Mouse (Mus musculus): ENCODE results near the gene Aimp2. TPM values are rescaled to one million over a fixed set of nuclear protein-coding genes. Genes with fewer than 3 reads are reported as not detected.

The Aimp2 gene
- 10 to 100 TPM in 1 of 2 experiments, 1 to 10 TPM in 1; 9.5 to 11.9 TPM for total RNA-seq (2023)

DNA sequence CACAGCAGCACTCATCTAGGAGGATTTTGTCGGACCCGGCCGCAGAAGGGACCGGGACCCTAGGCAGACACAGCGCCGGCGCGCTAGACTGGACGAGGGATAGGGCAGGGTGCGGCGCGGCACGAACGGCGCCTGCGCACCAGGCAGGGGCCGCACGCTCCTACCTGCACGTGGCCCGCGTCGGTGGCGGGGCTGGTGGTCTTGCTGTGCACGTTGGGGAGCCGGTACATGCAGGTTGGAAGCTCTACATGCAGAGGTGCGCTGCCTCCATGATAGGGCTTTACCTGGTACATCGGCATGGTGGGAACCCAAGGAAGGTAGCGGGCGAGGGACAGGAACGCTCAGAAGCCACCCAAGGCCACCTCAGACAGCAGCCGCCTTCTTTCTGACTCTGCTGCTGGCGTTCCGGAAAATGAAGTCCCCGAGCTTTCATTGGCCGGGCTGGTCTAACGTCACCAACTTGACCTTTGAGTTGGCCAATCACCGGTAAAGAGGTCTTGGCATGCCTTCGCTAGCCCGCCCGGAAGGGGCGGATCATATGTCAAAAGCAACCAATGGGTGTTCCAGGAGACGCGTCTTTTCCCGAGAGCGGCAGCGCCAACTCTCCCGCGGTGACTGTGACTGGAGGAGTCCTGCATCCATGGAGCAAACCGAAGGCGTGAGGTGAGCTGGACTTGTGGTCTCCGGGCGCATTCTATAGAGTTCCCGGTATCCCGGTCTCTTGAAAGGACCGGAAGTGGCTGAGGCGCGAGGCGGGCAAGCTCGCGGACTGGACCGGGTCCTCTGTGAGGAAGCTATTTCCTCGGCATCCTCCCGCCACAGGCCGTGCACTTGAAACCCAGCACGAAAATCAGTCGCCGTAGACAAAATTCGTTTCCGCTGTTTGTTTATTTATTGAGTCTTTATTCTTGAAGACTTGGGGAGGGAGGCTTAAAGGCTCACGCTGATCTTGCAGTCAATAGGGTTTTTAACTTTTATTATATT is at the start of gene Aimp2, which contains the start of gene Pms2:
Gene Aimp2, minus strand, starts transcription at position 431 of the 984 bp plus-strand sequence.
Gene Pms2, plus strand, starts transcription at position 548 of the 984 bp plus-strand sequence.

DNA sequence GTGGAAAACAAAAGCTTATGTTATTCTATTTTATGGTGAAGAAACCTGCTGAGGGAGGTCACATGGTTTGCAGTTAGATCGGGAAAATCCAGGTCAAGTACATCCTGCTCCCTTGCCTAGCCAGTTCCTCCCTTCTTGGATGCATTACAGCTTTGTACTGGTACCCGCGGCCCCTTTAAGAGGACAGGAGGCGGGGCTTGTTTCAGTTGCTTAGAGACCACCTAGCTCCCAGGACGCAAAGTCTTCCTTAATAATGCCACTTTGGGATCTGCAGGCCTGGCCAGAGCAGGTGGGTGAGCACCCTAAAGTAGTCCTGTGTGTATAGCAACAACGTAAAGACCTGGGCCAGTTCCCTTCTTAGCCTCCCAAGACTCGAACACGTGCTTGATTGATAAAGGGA is 23.2 kb upstream of the Aimp2 start, which contains the start of gene Rsph10b:
Gene Rsph10b, plus strand, starts transcription at position 205 of the 400 bp plus-strand sequence.

DNA sequence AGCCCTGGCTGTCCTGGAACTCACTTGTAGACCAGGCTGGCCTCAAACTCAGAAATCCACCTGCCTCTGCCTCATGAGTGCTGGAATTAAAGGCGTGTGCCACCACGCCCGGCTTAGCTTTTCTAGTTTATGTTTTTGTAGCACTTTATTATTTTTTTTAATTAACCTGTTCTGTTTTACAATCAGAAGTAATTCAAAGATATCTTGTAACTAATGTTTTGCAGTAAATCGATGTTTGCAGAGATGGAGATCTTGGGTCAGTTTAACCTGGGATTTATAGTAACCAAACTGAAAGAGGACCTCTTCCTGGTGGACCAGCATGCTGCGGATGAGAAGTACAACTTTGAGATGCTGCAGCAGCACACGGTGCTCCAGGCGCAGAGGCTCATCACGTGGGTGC is 18.2 kb upstream of the Aimp2 start, which contains the start of gene Gm42421:
Gene Gm42421, plus strand, starts transcription at position 301 of the 400 bp plus-strand sequence.

DNA sequence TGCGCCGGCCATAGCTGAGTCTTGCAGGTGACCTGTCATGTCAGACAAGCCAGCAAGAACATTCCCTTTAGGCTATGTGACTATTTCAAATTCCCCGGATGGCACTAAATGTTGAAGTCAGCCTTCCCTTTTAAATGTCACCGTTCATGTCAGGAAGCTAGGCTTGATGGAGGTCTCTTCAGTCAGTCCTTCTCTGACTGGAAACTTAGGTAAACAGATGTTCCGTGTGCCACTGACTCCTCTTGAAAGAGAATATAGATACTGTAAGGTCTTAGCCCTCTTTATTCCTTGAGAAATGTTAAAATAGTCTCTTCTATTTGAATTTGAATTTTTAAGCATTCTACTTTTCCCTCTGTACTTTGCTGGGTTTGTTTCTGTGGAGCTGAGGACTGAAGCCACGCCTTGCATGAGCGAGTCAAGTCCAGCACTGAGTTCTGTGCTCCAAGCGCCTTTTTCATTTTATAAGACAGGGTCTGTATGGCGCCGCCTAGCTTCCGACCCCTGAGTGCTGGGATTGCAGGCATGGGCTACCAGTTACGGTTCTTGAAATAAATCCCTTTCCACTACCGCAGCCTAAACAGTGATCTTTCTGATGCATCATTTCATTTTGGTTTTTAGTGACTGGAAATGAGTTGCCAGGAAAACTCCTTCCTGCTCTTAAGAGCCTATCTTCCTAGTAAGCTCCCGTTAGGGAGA is 11.9 kb downstream of the Aimp2 start, which contains the start of gene Ankrd61:
Gene Ankrd61, minus strand, starts transcription at position 51 of the 696 bp plus-strand sequence.

Other genes starting within 250 kb of the Aimp2 start
- gene Usp42, start 177.6 kb downstream of the Aimp2 start, total RNA-seq (2023), result 10 to 100 TPM; 11.5 to 15.5 TPM
- gene Eif2ak1, start 92.1 kb downstream of the Aimp2 start, total RNA-seq (2023), result 10 to 100 TPM; 44.4 to 47.5 TPM
- gene Ankrd61, start 12.2 kb downstream of the Aimp2 start, total RNA-seq (2023), result not detected
- gene Pms2, start 117 bp upstream of the Aimp2 start, total RNA-seq (2023), result 10 to 100 TPM; 10.2 to 12.2 TPM
- gene Gm42421, start 18.3 kb upstream of the Aimp2 start, total RNA-seq (2023), result not detected
- under 1 TPM in 1 of 2 experiments, not detected in 1; 0.22 TPM for gene Rsph10b, start 23.2 kb upstream of the Aimp2 start, total RNA-seq (2023)
- 10 to 100 TPM; 48.8 to 49.8 TPM for gene Ccz1, start 105.0 kb upstream of the Aimp2 start, total RNA-seq (2023)
- gene Ocm, start 116.8 kb upstream of the Aimp2 start, total RNA-seq (2023), result not detected
- 10 to 100 TPM; 56.0 to 56.4 TPM for gene Lmtk2, start 190.6 kb upstream of the Aimp2 start, total RNA-seq (2023)